Mouse (Mus musculus) C2C12 (cell line): ENCODE data around the gene Gm5134.

Experiments
- CEBPB ChIP-seq: IDR thresholded peaks from one replicate; pipeline ENCODE4 v1.6.1; 2011; ENCODE audit warnings: low read depth, mild to moderate bottlenecking, control low read depth, moderate library complexity
- CTCF ChIP-seq: IDR thresholded peaks from one replicate; pipeline ENCODE4 v1.5.1; 2011; ENCODE audit not compliant: control insufficient read depth, insufficient read depth, insufficient read length
- MAX ChIP-seq: IDR thresholded peaks from one replicate; pipeline ENCODE4 v1.6.1; 2011; ENCODE audit warnings: mild to moderate bottlenecking, control low read depth
- MYOG ChIP-seq: IDR thresholded peaks from one replicate; pipeline ENCODE4 v1.6.1; 2011; ENCODE audit not compliant: control insufficient read depth, insufficient read length; ENCODE audit errors: extremely low read depth
- USF1 ChIP-seq: IDR thresholded peaks from one replicate; pipeline ENCODE4 v1.6.1; 2011; ENCODE audit warnings: low read depth, mild to moderate bottlenecking, control low read depth, moderate library complexity

- no peak for TF ChIP-seq CTCF
- TF ChIP-seq MYOG = no peak
- no peak for TF ChIP-seq MAX
- no peak for TF ChIP-seq CEBPB
- TF ChIP-seq USF1 = no peak
Observed at GRCm38 (mm10) chr10:75936909-75937667, 17.2 kb upstream of the Gm5134 start.
